Mouse (Mus musculus): ENCODE measurements at regions not wholly inside any gene's neighbourhood (a gene's known extent, or its start where the extent isn't known, plus 50 kb on each side); places are given as distances from the start of the nearest gene placed in this dataset.

DNA sequence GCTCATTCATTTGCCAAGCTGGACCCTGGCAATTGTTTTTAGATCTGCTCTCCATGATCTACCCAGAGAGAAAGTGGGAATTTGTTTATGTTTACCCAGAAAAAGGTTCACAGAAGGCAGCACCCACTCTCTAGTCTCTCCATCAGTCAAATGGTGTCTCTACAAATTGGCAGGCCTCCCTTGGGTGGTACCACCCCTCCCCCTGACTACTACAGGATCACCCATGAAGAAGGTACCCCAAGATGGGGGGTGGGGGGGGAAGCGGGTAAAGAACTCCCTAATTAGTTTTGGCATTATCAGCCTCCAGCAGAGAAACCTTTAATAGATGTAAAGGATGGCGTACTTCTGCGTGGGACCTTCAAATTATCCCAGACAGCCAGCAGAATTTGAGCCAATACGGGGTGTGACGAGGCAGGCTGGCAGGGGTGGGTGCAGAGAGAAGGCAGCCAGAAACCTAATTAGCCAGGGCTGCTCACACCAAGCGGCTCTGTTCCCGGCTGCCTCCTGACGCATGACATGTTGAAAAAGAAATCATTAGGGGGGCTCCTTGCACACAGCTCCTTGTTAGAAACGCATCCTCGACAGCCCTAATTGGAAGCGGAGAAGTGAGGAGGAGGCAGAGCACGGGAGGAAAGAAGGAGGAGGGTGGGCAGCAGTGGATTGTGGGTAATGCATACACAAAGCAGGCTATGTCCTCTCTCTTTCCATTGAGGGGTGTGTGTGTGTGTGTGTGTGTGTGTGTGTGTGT lies 220.7 kb downstream of the Suds3 start:
- no peak overlapping the region for H3K4me3 ChIP-seq
- whole genome bisulfite sequencing = 69% methylated on average over 12 of the region's 12 CpGs
- no peak overlapping the region; the same call in 1 of the 2 replicates for H3K4me2 ChIP-seq (replicated peaks)
- no peaks in the 10 kb centered on the region for H3K36me3 ChIP-seq
- H3K27ac ChIP-seq = no peak overlapping the region
- no peaks in the 10 kb centered on the region for H3K27me3 ChIP-seq (replicated peaks)
- no peak overlapping the region for H3K9ac ChIP-seq
- no peak for ATAC-seq (ENCODE audit: low FRiP score, low read depth)
- H3K9me3 ChIP-seq = no peaks in the 10 kb centered on the region
- H3K4me1 ChIP-seq = no peaks in the 10 kb centered on the region

DNA sequence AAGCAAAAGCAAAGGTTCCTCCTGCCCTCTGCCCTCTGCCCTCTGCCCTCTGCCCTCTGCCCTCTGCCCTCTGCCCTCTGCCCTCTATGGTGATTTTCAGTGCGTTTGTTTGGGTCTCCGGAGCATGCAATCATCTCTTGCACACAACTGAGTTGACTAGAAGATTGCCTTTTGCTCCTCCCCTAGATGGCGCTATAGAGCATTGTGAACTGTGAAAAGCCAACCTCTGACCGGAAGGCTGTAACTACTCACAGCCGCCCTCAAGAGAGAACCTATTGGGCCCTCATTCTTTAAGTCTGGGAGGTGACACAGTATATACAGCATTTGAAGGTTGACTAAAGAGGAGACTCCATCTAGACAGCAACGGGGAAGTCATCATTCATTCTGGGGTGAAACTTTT lies 221.3 kb downstream of the Suds3 start:
- no peak overlapping the region for H3K9ac ChIP-seq
- no peak for ATAC-seq (ENCODE audit: low FRiP score, low read depth)
- peaks cover under 1% of the 10 kb centered on the region; the same call in 1 of the 2 replicates for H3K4me1 ChIP-seq
- H3K27me3 ChIP-seq (replicated peaks) = no peaks in the 10 kb centered on the region
- no peak overlapping the region for H3K4me2 ChIP-seq (replicated peaks)
- no peaks in the 10 kb centered on the region for H3K36me3 ChIP-seq
- no peak overlapping the region for H3K4me3 ChIP-seq
- no peak overlapping the region for H3K27ac ChIP-seq
- WGBS = 81% methylated on average over 6 of the region's 6 CpGs
- no peaks in the 10 kb centered on the region for H3K9me3 ChIP-seq

DNA sequence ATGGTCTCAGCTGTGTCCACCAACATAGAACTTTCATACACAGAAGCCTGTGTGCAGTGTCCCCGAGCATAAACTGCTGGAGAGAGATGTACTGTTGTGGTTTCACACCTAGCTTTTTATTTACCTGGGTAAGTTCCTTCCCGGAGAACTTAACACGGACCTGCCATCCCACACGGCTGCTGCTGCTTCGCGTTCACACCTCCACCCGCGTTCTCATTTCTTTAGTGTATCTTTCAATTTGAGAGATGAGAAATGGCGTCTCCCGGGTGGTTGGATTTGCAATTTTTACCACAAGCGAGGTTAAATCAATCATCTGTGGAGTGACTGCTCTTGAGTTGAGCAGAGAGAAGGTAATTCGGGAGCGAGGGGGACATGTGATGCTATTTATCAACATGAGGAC lies 223.0 kb downstream of the Suds3 start:
- no peak for ATAC-seq (ENCODE audit: low FRiP score, low read depth)
- Histone ChIP-seq H3K9ac (no peak overlapping the region), H3K9me3 (no peaks in the 10 kb centered on the region), H3K36me3 (no peaks in the 10 kb centered on the region), H3K4me3 (no peak overlapping the region), H3K4me2 (replicated peaks) (no peak overlapping the region), H3K27me3 (replicated peaks) (no peaks in the 10 kb centered on the region), H3K27ac (no peak overlapping the region), H3K4me1 (peaks cover 7% of the 10 kb centered on the region; the same call in 1 of the 2 replicates)
- 77% methylated on average over 13 of the region's 13 CpGs for WGBS

DNA sequence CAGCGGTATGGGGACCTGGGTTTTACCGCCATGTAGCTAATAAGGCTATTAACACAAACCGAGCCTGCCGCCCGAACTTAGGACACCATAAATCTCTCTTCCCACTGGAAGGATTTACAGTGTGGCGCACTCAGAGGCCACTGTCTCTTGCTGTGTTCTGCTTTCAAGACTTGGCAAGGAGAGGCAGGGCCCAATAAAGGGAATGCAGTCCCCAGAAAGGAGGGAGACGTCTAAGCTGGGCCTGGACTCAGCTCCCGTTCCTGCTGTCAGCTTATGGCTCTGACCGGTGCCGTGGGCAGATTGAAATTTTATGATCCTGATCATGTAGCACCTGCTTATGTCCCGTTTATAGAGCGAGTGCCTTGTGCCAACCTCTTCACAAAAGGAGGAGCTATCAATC lies 226.7 kb downstream of the Suds3 start:
- Histone ChIP-seq H3K4me2 (replicated peaks) (no peak overlapping the region), H3K36me3 (no peaks in the 10 kb centered on the region), H3K27me3 (replicated peaks) (no peaks in the 10 kb centered on the region), H3K4me3 (no peak overlapping the region), H3K4me1 (peaks cover 14% of the 10 kb centered on the region), H3K9ac (no peak overlapping the region), H3K9me3 (no peaks in the 10 kb centered on the region), H3K27ac (no peak overlapping the region)
- ATAC-seq (ENCODE audit: low FRiP score, low read depth) = no peak
- 42% methylated on average over 12 of the region's 12 CpGs for WGBS

DNA sequence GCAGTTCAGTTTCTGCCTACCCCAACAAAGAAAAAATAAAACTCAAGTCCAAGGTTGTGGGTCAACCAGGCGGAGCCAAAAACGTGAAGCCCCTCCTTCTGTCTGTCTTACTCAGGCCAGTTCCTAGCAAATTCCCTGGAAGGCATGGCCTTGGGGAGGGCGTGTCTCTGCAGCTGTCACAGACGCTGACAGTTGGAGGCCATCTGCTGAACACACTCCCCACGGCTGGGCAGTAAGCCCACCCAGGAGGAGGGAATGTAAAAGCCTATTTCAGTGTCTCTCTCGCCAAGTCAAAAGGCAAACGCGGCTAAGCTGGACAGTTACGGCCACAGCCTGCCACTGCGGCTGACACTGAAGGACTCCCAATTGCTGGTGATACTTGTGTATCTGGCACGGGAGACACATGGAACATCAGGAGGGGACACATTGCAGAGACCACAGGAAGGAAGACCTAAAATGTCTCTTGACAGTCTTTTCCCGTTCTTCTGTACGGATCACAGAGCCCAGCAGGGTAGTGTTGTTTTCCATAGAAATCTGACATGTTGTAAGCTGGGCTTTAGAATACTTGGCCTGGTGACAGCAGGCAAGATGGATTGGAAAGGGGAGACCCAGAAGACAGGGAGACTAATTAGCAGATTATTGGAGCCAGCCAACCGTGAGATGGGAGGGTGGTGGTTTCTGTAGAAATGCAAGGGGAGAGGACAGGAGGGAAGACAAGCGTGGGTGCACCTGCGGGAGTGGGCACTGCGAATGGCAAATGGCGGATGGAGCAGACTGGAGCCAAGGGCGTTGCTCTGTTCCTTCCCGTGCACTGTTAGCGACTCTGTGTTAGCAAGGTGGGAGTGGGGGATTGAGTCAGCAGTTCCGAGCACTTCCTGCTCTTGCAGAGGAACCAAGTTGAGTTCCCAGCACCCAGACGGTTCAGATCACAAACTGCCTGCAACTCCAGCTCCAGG lies 229.5 kb downstream of the Suds3 start:
- WGBS = 54% methylated on average over 23 of the region's 23 CpGs
- H3K27ac ChIP-seq = no peak overlapping the region
- peak; percentile 29; the same call in 1 of the 2 replicates for ATAC-seq (ENCODE audit: low FRiP score, low read depth)

DNA sequence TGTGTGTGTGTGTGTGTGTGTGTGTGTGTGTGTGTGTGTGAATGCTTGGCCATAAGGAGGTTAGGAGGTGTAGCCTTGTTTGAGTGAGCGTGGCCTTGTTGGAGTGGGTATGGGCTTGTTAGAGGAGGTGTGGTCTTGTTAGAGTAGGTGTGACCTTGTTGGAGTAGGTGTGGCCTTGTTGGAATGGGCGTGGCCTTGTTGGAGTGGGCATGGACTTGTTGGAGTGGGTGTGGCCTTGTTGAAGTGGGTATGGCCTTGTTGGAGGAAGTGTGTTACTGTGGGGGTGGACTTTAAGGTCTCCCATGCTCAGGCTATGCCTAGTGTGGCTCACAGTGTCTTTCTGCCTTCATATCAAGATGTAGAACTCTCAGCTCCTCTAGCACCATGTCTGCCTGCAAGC lies 236.2 kb downstream of the Suds3 start:
- no peak overlapping the region for H3K9ac ChIP-seq
- no peak overlapping the region for H3K27ac ChIP-seq
- H3K36me3 ChIP-seq = no peaks in the 10 kb centered on the region
- H3K9me3 ChIP-seq = no peaks in the 10 kb centered on the region
- H3K4me2 ChIP-seq (replicated peaks) = no peak overlapping the region
- H3K4me3 ChIP-seq = no peak overlapping the region
- no peak for ATAC-seq (ENCODE audit: low FRiP score, low read depth)
- WGBS = 73% methylated on average over 2 of the region's 2 CpGs
- no peaks in the 10 kb centered on the region for H3K4me1 ChIP-seq
- no peaks in the 10 kb centered on the region for H3K27me3 ChIP-seq (replicated peaks)

More for the DNA sequence above, 229.5 kb downstream of the Suds3 start:
- Histone ChIP-seq H3K4me1 (peaks cover 14% of the 10 kb centered on the region), H3K36me3 (no peaks in the 10 kb centered on the region), H3K27me3 (replicated peaks) (no peaks in the 10 kb centered on the region), H3K9me3 (no peaks in the 10 kb centered on the region), H3K9ac (no peak overlapping the region), H3K4me3 (no peak overlapping the region), H3K4me2 (replicated peaks) (no peak overlapping the region; the same call in 1 of the 2 replicates)

DNA sequence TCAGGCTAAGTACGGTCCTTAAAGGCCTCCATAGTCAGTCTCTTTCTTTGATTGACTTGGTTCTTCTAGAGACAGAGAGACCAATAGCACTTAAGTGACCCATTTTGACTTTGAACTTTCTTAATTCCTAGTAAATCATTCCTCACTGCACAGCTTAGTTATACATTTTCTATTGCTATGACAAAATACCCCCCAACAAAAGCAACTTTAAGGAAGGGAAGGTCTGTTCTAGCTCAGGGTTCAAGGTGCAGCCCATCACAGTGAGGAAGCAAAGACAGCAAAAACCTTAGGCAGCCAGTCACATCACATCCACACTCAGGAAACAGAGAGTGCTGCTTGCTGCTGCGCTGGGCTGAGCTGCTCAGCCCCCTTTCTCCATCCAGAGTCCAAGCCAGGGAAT lies 241.0 kb downstream of the Suds3 start:
- H3K27ac ChIP-seq = no peak overlapping the region
- ATAC-seq (ENCODE audit: low FRiP score, low read depth) = no peak
- no peaks in the 10 kb centered on the region for H3K9me3 ChIP-seq
- no peaks in the 10 kb centered on the region for H3K4me1 ChIP-seq
- H3K9ac ChIP-seq = no peak overlapping the region
- H3K27me3 ChIP-seq (replicated peaks) = no peaks in the 10 kb centered on the region
- H3K36me3 ChIP-seq = no peaks in the 10 kb centered on the region
- H3K4me3 ChIP-seq = no peak overlapping the region
- WGBS = 82% methylated on average over 2 of the region's 2 CpGs
- no peak overlapping the region for H3K4me2 ChIP-seq (replicated peaks)

DNA sequence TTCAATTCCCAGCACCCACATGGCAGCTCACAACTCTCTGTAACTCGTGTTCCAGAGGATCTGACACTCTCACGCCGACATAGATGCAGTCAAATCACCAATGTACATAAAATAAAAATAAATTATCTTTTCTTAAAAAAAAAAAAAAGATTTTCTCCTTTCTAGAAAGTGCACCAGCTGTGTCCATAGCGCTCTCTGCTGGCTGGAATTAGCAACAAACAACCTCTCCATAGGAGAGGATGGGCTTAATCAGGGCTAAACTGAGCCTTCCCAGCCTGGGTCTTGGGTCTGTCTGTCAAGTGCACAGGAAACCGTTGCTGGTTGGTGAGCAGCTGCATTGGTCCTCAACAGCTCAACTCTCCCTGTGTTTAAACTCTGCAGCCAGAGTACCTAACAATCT lies 247.8 kb downstream of the Suds3 start:
- Histone ChIP-seq H3K4me2 (replicated peaks) (no peak overlapping the region), H3K9ac (no peak overlapping the region), H3K27ac (no peak overlapping the region), H3K36me3 (no peaks in the 10 kb centered on the region), H3K4me3 (no peak overlapping the region), H3K4me1 (no peaks in the 10 kb centered on the region), H3K27me3 (replicated peaks) (no peaks in the 10 kb centered on the region), H3K9me3 (no peaks in the 10 kb centered on the region)
- 82% methylated on average over 5 of the region's 5 CpGs for WGBS
- ATAC-seq (ENCODE audit: low FRiP score, low read depth) = no peak

DNA sequence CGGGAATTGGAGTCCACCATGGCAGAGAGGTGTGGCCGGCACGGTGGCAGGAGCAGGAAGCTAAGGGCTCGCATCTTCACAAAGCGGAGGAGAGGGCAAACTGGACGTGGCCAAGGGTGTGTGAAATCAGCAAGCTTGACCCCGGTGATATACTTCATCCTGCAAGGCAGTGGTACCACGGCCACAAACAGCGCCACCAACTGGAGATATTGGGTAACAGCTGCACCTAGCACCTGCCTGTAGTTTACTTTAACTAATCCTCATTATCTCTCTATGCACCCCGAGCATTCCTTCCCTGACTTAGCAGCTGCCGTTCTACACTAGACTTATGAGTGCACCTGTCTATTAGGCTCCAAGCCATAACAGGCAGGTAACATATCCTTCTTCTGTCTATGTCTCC lies 251.6 kb downstream of the Suds3 start:
- Histone ChIP-seq H3K36me3 (no peaks in the 10 kb centered on the region), H3K4me2 (replicated peaks) (no peak overlapping the region), H3K9me3 (no peaks in the 10 kb centered on the region), H3K4me1 (no peaks in the 10 kb centered on the region), H3K27me3 (replicated peaks) (no peaks in the 10 kb centered on the region), H3K9ac (no peak overlapping the region), H3K4me3 (no peak overlapping the region), H3K27ac (no peak overlapping the region)
- 91% methylated on average over 11 of the region's 11 CpGs for WGBS
- no peak for ATAC-seq (ENCODE audit: low FRiP score, low read depth)

DNA sequence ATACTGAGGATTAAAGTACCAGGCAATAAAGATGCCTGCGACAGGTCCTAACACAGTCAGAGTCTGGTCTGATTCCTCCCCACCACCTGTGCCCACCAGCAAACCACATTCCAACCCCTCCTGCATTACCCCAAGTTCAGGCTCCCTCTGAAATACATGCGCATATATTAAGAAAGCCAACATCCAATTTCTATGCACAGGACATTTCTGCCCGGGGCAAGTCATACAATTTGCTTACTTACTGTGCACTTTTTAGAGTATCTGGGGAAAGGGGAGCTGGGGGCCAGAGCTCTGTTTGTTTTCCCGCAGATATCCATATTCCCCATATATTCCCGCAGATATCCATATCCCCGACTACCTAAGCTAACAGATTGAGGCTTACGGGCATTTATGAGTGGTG lies 261.1 kb upstream of the Srrm4 start:
- Histone ChIP-seq H3K4me2 (replicated peaks) (no peak overlapping the region), H3K4me3 (no peak overlapping the region), H3K9ac (no peak overlapping the region), H3K9me3 (0 out of 2 replicates have a peak, but pooled peaks cover 4% of the 10 kb centered on the region), H3K27me3 (replicated peaks) (no peaks in the 10 kb centered on the region), H3K36me3 (no peaks in the 10 kb centered on the region), H3K27ac (no peak overlapping the region), H3K4me1 (peaks cover 4% of the 10 kb centered on the region; the same call in 1 of the 2 replicates)
- 72% methylated on average over 7 of the region's 7 CpGs for WGBS
- ATAC-seq (ENCODE audit: low FRiP score, low read depth) = no peak

DNA sequence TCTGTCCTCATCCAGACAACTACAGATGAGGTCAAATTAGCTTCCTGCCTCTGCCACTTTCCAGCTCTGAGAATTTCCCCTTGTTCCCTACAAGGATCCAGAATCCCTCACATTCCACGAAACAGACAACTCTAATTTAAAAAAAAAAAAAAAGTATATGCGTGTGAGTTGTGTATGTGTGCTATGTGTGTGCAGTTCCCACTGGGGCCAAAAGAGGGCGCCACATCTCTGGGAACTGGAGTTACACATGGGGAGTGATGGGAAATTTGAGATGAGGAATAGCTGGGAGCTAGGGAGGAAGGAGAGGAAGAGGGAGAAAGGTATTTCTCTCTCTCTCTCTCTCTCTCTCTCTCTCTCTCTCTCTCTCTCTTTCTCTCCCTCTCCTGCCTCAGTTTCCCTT lies 240.3 kb upstream of the Srrm4 start:
- H3K4me3 ChIP-seq = no peak overlapping the region
- H3K9ac ChIP-seq = no peak overlapping the region
- H3K27me3 ChIP-seq (replicated peaks) = no peaks in the 10 kb centered on the region
- WGBS = 79% methylated on average over 3 of the region's 3 CpGs
- H3K27ac ChIP-seq = no peak overlapping the region
- H3K9me3 ChIP-seq = no peaks in the 10 kb centered on the region; the same call in 1 of the 2 replicates
- ATAC-seq (ENCODE audit: low FRiP score, low read depth) = no peak
- no peak overlapping the region for H3K4me2 ChIP-seq (replicated peaks)
- no peaks in the 10 kb centered on the region for H3K36me3 ChIP-seq
- no peaks in the 10 kb centered on the region for H3K4me1 ChIP-seq

DNA sequence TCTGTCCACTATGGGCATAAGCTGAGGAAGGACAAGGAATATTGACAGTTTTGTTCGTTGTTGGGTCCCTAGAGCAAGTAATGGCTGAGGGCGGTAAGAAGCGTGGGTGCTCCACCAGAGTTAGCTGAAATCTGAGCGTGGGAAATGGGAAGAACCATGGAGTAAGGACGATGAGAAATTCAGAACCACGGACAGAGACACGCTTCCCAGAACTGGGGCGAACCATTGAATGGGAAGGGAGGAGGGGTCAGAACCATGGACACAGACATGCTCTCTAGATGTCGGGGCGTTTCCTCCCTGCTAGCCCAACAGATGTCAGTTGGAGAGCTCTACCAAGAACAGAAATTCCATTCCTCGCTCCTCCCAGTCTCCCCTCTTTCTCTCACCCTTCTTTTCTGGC lies 238.2 kb upstream of the Srrm4 start:
- no peak for ATAC-seq (ENCODE audit: low FRiP score, low read depth)
- Histone ChIP-seq H3K4me1 (no peaks in the 10 kb centered on the region), H3K4me3 (no peak overlapping the region), H3K36me3 (no peaks in the 10 kb centered on the region), H3K27ac (no peak overlapping the region), H3K9me3 (no peaks in the 10 kb centered on the region), H3K27me3 (replicated peaks) (no peaks in the 10 kb centered on the region), H3K9ac (no peak overlapping the region), H3K4me2 (replicated peaks) (no peak overlapping the region)
- 17% methylated on average over 11 of the region's 11 CpGs for whole genome bisulfite sequencing
